Mouse (Mus musculus): ENCODE measurements around the gene Cntnap2.

Cntnap2 gene

DNA sequence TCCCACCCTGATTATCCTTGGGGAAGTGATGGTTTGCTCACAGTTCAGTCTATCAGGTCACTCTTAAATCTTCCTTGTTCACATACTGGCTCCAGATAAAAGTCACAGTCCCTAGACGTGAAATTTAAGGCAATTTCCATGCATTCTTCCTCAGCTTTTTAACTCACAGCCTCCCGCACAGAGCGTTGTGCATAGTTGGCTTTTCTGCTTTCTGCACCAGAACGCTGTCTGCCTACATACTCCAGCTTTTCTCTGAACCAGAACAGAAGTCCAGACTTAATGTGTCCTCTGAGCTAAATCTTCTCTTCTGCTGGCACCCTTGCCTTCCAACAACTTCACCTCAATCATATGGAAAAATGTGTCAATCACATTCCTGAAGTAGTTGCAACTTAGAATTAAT is 1616.5 kb downstream of the Cntnap2 start:
- DNase-seq (ENCODE audit: low spot score) = no peak

DNA sequence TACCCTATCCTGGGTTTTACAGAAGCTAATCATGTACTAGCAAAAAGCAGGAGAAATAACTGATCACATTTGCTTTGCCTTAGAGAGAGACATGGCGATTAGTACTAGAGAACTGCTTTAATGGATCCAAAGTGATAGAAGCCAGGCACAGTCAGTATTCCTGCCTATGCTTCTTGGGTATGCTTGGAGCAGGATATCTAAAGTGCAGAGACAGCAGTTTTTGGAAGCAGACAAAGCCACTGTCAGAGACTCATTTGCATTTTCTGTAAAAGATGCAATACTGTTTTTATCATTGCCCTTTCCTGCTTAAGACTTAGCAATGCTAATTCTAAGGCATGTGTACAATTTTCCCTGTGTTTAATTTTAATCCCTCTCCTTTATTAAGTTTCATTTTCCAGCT is 1637.0 kb downstream of the Cntnap2 start:
- no peak for DNase-seq (ENCODE audit: low spot score)

DNA sequence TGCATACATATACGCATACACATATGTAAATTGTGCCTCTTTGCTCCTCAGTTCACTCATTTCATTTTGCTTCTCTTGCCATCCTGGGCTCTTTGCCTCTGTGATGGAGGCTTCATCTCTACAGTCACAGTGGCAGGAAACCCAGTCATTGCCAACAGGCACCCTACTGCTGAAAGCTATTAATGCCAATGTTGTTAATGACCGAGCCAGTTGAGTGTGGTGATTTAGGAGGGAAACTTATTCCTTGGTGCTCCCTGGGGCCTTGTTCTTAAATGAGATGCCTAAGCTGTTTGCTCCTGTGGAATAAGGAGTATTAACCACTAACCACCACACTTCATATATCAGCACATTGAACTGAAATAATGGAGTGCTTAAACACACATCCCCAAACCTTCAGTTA is 1640.2 kb downstream of the Cntnap2 start:
- no peak for DNase-seq (ENCODE audit: low spot score)

DNA sequence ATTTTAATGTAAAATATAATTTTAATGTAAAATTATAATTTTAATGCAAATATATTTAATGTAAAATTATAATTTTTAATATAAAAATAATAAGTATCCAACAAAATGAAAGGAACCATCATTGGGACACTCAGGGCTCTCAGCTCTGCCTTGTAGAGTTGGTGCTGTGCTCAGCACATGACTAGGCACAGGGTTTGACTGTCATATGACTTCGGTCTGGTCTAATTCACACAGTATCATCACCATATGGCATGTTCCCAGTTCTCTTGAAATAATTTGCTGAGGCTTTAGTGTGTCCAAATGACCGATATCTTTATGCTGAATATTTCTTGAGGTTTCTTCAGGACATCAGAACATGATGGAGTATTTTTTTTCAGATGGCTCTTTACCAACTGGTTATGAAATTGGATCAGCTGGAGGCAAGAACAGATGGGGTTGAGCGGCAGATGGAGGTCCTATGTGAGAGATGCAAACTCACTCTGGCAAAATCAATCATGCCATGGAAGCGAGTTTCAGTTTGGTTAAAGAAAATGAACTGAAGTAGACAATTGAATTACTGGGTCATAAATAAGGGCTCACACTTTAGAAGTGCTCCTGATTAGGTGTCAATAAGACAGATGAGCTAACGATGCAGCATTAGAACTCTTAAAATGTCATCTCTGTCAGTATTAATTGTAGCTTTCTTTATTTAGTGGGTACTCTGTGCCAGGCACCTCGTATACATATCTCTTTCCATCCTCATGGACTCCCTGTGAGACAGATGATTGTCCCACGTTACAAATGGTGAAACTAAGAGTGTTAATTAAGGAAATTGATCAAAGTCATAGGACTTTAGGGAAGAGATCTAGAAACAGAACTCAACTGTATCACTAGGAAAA is 1645.4 kb downstream of the Cntnap2 start:
- peak; percentile 17 for DNase-seq (ENCODE audit: low spot score)

DNA sequence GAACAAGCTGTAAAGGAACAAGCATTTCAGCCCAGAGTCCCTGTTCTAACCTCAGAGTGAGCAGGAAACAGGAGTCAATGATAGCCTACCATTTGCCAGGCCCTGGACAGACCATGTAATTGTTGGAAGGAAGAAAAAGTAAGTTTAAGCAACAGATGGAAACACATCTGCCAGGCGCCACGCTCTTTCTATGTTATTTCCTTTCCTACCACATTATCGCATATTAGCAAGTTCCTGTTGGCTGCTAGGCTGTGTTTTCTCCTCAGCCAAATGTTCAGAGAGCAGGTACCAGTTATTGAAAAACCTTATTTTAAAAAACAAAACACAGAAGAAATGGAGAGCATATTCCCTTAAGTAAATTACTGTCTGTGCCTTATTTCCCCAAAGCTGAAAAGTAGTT is 1646.8 kb downstream of the Cntnap2 start:
- DNase-seq (ENCODE audit: low spot score) = no peak

DNA sequence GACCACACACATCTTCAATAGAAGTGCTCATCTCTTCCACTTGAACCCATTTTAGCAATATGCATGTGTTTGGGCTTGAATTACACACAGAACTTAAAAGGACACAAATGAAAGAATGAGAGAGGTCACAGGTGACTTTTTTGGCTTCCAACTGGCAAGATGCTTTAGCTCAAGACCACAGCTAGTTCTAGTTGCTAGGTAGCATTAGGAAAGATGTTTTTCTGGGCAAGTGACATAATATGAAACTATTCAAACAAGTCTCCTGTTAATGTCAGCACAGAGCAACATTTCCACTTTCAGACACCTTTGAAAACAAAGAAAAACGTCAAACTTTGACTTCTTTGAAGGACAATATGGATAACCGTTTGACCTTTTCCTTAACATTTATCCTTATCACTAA is 1657.4 kb downstream of the Cntnap2 start:
- no peak for DNase-seq (ENCODE audit: low spot score)

DNA sequence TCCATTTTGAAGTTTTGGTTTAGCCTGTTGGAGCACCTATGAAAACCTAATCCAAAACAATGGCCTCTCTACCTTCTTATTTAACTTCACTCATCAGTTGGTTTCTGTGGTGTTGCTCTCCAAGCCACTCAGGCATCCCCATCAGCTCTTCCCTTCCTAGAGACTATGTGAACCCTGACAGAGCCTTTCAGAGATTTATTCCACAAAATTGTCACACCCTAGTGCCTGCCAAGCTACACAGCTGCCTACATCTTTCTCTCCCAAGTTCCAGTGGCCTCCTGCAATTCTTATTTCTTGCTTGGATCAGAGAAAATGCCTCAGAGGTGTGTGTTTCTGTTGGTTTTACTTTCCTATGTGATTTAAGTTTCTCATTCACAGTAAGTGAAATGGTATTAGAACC is 1674.6 kb downstream of the Cntnap2 start:
- DNase-seq (ENCODE audit: low spot score) = no peak

DNA sequence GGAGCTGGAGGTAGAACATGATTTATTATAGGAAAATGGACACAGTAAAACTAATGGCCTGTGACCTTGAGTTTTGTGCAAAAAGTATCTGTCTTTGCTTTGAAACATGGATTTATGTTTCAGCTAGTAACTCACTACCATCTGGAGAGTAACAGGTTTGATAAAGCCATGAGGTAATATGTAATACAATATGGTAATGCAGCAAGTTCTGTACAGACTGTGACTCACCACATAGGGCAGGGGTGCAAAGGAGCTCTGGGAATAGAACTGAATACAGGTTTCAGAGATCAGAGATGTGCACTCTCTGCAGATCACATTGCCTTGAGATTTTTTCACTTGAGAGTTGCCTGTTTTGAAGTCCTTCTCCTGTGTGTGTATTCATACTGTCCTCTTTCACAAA is 1689.3 kb downstream of the Cntnap2 start:
- no peak for DNase-seq (ENCODE audit: low spot score)

DNA sequence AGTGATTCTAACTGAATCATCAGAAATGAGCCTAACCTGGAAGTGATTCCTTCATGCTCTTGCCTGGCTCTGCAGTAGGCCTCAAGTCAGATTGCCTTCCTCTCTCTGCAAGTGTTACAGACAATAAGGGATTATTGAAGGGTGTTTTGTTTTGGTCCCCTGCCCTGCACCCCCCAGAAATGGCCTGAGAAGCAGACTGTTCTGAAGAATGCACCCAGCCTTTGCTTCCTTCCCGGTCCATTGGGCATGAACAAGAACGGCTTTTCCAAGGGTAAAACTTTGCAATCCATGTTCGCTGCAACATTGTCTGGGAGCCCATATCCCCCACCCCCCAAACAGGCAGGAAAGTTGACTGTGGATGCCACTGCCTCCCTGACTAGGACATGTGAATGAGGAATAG is 1704.3 kb downstream of the Cntnap2 start:
- no peak for DNase-seq (ENCODE audit: low spot score)

DNA sequence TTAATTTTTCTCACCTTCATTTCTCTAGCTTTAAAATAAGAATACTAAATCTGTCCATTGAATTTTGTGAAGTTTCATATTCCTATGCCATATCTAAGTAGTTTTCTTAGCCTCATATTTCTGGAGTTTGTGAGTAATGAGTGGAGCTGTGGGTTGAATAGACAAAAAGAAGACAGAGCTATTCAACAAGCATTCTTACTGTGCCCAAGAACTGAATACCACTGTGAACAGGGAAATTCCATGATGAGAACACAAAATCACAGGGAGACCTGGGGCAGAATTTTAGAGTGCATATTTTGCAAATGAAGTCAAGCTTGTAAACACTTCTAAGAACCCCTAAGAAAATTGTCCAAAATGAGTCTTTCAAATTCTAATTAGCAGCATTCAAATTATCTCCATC is 1715.4 kb downstream of the Cntnap2 start:
- DNase-seq (ENCODE audit: low spot score) = no peak

DNA sequence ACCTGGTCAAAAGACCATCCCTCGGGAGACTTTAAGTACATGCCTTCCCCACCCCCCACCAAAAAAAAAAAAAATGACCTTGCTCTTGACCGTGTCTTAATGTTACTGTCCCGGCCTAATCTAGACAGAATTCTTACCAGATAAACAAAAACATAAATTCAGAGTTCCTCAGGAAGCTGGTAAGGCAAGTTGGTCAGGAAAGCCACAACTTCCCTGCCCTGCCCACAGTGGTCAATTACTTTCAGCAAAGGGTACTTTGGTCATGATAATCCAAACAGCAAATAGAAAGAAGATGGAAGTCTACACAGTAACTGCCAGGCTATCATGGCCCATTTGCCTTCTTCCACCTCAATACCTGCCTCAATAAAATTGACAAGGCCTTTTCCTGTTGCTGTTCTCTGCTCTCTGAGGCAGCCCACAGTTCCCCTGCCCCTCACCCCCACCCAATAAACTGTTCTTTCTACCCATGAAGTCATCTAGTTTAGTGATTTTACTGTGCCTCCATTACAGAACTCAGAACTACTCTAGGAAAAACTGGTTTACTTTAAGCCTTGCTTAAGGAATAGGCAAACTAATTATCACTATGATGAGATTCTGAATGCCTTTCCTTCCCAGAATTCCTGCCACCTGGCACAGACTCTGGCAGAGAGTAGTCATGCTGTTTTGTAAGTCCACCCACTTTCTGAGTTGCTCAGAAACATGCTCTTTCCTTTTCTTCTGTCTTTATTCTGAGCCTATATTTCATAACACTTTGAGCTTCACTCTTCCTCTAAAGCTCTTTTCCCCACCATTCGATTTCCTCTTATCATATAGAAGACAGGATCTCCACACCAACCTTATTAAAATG is 1743.3 kb downstream of the Cntnap2 start:
- DNase-seq (ENCODE audit: low spot score) = no peak

DNA sequence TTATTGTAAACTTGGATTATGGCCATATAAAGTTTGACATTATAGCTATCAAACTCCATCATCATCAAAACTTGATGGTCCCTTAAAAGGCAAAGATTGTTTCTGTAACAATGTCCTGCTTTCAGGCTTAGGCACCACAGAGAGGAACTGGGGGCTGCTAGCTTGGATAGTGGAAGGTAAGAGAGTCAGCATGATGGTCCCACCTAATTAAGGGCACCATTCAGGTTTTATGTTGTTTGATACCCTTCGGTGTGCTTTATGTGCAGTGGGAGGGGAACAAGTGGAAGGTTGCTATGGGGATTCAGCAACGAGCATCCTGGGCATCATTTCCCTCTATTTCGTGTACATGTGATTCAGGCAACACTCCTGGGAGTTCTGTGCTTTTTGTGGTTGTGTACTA is 1797.5 kb downstream of the Cntnap2 start:
- no peak for DNase-seq (ENCODE audit: low spot score)

DNA sequence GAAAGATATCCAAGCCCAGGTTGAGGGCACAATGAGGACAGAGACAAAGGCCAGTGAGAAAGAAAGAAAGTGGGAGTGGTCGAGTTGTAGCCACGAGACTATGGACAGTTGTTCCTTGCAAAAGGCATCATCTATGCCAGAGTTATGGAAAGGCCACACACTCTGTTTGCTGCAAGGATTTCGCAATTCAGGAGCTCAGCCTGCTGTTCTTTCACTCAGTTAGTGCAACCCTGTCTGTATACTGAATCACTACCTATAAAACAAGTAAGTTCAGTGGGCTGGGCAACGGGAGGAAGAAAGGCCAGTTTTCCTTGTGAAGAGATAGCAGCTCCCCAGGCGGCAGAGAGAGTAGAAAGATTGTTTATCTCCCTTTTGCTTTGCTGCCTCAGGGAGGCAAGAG is 1801.9 kb downstream of the Cntnap2 start:
- DNase-seq (ENCODE audit: low spot score) = no peak

DNA sequence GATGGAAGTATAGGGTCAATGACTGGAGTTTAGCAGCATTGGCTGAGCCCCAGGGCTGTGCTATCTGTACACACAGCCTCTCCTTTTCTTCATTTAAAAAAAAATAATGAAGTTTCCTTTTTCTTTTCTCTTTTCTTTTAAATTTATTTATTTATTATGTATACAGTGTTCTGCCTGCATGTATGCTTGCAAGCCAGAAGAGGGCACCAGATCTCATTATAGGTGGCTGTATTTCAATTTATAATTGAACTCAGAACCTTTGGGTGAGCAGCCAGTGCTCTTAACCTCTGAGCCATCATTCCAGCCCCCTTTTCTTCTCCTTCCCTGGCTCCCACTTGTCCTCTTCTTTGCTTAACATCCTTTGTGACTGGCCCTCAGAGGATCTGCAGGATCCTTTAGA is 1807.2 kb downstream of the Cntnap2 start:
- DNase-seq (ENCODE audit: low spot score) = no peak

DNA sequence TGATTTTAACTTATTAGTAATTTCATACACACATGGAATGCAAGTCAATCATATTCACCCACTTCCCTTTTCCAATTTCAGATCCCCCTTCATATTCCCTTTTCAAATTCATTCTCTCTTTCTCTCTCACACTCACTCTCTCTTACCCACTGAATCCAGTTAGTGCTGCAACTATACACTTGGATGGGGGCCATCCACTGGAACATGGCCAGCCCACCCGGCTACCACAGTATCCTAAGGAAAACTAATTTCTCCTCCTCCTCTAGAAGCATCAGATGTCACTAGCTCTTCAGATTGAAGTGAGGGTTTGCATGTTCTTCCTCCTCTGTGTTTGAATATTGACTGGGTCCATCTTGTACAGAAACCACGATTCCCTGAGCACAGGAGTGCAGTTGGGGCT is 1827.1 kb downstream of the Cntnap2 start:
- no peak for DNase-seq (ENCODE audit: low spot score)

DNA sequence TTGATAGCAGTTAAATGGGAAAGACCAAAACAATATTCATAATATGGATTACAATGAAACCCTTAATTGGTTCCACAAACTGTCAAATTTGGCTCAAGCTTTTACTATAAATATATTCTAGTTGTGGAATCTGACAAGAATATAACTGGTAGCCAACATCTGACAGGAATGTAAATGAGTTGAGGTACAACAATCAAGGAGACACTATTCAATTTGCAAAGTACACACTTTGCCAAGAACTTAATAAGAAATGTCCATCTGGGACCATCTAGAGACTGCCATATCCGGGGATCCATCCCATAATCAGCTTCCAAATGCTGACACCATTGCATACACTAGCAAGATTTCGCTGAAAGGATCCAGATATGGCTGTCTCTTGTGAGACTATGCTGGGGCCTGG is 1850.0 kb downstream of the Cntnap2 start:
- no peak for DNase-seq (ENCODE audit: low spot score)

DNA sequence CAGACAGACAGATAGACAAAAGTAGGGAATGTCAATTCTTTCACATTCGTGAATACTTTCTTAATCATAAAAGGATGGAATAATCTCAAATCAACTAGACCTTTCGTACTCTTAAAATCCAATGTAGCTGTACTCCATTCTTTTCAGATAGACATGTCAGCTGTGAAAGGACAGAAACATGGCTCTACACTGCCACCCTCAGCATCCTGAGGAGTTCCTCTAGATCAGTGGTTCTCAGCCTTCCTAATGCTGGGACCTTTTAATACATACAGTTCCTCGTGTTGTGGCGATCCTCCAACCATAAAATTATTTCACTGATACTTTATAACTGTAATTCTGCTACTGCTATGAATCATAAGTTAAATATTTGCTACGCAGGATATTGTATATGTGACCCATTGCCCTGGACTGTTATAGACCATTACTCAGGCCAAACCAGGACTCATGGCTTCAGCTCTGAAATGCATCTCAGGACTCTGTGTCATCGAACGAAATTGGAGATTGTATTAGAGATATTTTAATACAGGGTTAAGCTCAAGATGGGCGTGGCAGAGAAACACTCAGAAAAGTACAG is 1859.6 kb downstream of the Cntnap2 start:
- DNase-seq (ENCODE audit: low spot score) = peak; percentile 9

DNA sequence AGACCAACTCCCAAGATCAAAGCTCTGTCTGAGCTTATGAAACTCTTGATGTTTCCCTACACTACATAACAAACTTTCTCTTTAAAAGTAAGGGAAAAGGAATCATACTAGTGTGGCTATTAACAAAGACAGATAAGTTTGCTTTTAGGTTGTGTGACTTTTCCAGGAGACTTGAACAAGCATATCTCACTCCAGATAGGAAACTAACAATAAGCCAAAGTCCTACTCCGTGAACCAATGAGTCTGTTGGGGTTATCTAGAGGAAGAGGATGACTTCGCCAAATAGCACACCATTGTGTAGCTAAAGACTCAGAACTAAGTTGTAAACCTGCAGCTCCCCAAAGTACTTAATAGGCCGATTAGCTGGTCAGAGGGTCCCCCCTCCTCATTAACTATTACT is 1860.8 kb downstream of the Cntnap2 start:
- no peak for DNase-seq (ENCODE audit: low spot score)

DNA sequence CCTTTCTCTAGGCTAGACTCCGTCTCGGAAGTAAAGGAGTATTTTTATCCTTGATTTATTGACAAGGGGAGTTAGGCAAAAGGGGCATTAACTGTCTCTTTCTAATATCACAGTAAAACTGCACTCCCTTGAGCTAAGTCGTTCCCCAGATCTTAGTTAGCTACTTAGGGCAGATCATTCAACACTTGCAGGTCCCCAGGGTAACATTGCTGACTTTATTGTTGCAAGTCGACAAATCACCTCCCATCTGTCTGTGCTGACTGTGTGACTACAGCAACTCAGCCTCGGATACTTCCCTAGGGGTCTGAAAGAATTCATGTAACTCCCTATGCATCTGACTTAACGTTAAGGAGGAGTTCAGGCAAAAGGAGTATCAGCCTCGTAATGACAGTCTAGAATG is 1865.6 kb downstream of the Cntnap2 start:
- DNase-seq (ENCODE audit: low spot score) = no peak

DNA sequence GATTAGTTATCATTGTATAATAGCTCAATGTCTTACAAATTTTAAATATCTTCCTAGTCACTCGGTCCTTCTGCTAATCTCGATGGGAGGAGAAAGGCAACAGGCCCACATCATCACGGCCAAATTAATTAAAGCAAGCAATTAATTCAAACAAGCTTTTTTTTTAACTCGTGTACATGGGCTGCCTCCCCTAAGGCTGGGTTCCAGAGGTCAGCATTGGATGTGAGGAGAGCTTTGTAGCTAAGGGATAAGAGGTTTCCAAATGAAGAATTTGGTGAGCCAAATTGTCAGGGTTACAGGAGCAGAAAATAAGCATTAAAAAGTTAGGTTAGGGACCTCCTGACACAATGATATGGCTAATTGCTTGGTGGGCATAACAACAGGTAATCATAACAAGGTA is 1886.5 kb downstream of the Cntnap2 start:
- DNase-seq (ENCODE audit: low spot score) = no peak

DNA sequence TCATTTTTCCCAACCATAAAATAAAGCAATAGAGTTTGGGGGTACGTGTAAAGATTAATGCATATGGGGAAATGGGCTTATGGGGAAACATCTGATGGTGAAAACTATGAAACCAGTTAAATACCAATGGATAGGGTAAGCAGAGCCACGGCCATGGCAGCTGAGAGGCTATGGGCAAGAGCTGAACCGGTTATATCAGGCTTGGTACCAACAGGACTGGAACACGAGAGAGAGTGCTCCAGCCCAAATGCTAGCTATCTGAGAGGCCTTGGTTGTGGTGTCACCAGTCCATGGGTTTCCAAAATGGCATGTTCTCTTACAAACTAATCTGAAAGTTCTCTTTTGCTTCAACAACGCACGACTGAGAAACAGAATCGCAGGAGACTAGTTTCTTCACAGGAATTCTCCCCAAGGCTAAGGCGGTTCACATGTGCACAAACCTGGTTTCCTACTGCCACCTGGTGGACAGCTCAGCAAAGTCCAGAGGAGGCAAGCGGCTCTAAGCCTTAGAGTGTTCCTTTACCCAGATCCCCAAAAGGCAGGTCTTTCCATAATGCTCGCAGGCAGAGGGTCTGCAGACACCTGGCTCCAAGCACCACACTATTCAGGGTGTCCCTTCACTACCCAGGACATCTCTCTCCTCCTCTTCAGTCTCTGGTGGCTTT is 1902.0 kb downstream of the Cntnap2 start:
- DNase-seq (ENCODE audit: low spot score) = peak; percentile 91

DNA sequence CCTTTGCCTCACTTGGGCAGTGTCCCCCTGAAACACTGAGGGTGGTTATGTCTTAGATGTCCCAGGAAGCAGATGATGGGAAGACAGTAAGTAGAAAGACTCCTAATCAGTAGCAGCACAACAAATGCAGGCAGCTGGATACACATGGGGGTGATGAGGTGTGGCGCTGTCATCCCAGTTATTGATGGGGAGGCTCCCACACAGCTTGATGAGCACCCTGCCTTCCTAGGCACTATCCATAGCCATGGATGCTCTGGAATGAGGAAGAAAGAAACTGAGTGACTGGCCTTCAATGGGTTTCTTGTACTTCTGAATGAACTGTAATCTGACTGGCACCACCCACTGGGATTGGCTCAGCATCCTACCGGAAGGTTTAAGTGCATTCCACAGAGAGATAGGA is 1904.1 kb downstream of the Cntnap2 start:
- DNase-seq (ENCODE audit: low spot score) = no peak

Measured in retina, embryonic 14.5 days (tissue).